Mouse (Mus musculus): Measurements from ENCODE around the gene Notch1.

Notch1 gene

DNA sequence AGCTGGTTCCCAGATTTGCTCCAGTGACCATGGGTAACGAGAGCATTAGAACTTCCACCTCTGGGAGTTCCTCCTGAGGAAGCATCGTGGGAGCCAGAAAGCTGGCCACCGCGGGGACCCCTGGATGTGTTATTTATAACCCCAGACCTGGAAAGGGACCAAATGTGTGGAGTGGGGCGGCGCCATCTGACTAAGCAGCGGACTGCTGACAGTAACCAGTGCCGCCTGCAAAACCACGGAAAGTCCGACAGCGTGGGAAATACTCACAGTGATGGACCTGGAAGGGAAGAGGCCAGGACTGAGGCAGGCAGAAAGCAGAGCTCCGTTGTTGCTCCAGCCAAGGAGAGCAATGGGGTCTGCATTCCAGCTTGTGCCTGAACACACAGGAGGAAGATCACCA, at the start of gene Notch1:
TSS of gene Notch1 (minus strand) at position 389 of the 400 bp plus-strand sequence.
- peak; percentile 55 for DNase-seq (ENCODE audit: low read depth, low spot score)

DNA sequence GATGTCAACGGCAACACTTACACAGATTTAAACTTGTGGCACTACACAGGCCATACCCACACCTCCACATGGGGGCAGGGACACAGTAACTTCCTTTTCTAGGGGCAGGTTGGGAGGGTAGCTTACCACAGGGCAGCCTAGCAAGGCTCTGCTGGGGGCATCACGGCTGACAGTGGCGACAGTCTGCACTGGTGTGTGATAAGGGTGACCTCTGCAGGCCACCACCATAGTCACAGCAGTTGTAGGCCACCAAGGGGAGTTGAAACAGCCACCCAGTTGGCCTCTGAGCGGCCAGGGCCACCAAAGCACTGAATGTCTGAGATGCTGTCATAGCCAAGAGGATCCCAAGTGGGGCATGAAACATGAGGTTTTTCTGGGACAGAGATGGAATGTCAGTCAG, 49.8 kb upstream of the Notch1 start:
- peak; percentile 51 for DNase-seq (ENCODE audit: low read depth, low spot score)

DNA sequence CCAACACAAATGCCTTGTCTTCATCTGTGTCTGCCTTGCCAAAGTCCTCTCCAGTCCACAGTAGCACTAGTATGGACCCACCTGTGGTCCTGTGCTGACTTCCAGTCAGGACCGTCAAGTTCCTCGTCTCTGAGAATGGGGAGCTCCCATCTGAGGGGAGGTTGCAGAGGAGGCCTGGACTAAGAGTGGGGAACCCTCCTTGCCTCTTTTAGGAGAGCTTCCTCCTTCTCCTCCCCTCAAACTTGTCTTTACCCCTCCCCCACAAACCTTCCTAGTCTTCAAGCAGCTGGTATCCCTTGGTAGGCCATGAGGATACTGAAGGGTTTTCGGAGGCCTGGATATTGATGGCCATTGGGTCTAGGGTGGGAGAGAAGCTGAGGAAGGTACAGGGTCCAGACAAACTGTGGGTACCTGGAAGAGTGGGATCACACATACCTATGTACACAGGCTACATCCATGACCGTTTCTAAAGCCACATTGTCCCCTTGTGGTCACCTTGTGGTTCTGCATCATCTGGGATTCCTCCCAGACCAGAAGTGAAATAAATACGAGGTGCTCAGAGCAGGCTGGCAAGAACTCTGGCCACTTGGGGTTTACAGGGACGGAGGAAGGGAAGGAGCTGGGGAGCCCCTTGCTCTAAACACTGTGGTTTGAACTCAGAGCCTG, 45.0 kb upstream of the Notch1 start:
- peak; percentile 86 for DNase-seq (ENCODE audit: low read depth, low spot score)

DNA sequence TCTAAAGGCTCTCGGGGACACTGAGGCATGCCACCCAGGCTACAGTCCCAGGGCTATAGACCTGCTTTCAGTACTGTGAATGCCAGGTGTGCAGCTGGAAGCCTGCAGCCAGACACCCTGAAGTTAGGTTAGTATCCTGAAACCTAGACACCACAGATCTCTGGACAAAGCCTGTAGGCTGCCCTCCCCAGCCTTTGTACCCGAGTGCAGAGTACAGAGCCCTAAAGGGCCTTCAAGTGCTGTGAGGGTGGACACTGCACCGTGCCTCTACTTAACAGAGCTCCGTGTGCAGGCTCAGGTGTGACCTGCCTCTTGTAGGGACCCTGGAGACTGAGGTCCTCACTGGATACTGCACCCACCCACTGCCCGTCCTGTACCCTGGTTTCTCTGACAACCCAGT, 44.0 kb upstream of the Notch1 start:
- DNase-seq (ENCODE audit: low read depth, low spot score) = no peak

DNA sequence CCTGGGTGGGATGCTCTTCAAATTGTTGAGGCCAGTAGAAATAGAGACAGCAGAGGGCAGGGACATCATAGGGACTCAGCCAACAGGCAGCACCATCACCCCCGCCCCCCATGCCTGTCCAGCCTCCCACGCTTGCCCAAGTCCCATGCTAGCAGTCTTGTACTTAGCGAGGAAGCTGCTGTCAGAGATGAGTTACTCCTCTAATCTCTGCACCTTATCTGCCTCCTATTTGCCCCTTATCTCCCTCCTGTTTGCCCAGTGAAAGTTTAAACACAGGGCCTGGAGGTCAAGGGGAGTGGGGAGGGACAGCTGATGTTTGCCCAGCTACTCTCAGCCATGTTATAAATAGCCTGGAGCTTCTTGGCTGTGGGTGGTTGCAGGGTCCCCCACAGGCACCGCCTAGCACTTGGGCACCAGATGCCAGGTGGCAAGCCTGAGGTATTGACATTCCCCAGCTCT, 40.1 kb upstream of the Notch1 start:
- no peak for DNase-seq (ENCODE audit: low read depth, low spot score)

DNA sequence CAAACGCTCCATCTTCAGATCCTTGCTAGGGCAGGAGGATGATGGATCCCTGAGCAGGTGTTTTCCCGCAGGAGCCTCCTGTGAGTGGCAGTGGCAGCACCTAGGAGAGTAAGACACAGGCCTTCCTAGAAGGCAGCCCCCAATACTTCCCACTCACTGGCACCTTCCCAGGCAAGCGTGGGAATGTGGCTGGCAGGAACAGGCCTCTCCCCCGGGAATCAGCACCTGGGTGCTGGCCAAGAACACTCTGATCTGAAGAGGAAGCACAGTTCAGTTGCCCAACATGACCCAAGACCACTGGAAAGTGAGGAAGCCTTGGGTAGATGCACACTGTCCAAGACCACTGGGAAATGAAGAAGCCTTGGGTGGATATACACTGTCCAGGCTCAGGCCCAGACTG, 38.6 kb upstream of the Notch1 start:
- no peak for DNase-seq (ENCODE audit: low read depth, low spot score)

DNA sequence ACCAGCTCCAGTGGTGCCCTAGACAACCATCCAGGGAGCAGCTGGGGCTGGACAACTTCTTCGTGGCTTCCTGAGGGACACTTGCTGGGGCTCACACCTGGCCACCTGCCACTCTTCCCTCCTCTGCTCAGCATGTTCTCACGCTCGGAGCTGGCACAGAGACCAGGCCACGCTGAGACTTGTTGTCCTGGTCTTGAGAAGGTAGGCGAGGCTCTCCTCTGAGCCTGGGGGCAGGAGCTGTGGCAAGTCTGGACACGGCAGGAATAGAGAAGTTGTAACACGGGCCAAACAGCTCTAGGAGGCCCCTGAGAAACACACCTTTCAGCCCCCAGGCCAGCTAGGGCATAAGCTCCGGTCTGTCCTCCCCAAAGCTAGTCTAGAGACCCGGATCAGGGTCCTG, 37.4 kb upstream of the Notch1 start:
- DNase-seq (ENCODE audit: low read depth, low spot score) = no peak

DNA sequence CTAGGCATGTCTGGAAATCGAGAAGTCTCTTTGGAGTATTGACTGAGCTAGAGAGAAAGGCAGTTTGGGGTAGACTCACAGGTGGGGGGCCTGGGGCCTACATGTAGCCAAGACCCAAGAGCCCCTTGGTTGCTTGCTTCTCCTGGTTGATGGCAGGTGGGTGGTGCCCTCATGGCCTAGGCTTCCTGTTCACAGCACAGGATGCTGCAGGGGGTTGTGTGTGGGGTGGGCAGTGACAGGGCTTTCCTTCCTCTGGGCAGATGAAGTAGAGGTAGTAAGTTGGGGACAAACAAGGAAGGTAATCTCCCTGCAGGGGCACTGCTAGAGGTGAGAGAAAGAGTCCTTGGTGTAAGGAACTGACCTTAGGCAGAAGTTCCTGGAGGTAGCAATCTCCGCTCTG, 35.6 kb upstream of the Notch1 start:
- DNase-seq (ENCODE audit: low read depth, low spot score) = no peak

DNA sequence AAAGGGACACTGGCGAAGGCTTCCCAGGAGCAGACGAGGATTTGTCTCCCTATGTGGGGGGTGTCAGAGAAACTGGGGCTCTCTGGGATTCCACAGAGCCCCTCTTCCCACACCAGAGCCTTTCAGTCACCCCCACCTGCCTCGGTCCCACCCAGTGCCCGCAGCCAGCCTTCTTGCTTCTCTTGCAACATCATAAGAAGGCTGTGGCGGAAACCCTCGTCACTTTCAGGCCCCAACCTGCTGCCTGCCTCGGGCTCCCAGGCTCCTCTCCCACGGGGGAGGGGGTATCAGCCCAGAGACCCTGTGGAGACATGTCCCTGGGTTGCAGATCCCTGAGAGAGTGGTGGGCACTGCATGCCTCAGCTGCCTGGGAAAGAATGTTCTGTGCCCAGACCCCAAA, 35.0 kb upstream of the Notch1 start:
- no peak for DNase-seq (ENCODE audit: low read depth, low spot score)

DNA sequence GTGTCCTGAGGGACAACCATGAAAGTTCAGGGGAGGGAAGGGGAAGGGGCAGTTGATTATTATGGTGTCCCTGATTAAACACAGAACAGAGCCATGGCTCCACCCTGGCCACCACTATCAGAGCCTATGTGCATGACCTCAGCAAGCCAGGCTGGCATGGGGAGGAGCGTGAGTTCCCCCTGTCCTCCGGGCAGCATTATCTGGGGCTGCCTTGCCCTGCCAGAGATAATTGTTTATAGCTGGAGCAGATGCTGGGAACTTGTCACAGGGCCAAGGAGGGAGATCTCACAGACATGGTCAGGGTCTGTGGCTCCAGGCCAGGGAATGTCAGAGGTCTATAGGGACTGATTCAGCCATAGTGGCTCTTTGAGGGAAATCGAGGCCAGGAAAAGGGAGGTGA, 34.3 kb upstream of the Notch1 start:
- no peak for DNase-seq (ENCODE audit: low read depth, low spot score)

DNA sequence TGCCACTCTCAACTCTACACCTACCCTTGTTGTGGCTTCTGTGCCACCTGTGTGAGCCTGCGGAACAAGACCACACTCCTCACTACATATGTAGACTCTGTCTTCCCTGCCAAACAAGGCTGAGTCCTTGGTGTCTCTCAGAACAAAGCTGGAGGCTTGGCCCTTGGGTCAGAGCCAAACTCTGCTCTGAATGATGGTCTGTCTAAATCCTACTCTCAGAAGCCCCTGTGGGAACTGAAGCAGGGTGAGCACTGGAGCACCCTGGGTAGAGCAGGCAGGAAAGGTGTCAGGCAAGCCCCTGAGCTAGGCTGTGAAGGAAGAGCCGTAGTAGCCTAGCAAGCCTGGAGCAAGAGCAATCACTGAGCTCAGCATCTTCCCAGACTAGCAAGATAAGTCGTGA, 33.7 kb upstream of the Notch1 start:
- DNase-seq (ENCODE audit: low read depth, low spot score) = no peak

DNA sequence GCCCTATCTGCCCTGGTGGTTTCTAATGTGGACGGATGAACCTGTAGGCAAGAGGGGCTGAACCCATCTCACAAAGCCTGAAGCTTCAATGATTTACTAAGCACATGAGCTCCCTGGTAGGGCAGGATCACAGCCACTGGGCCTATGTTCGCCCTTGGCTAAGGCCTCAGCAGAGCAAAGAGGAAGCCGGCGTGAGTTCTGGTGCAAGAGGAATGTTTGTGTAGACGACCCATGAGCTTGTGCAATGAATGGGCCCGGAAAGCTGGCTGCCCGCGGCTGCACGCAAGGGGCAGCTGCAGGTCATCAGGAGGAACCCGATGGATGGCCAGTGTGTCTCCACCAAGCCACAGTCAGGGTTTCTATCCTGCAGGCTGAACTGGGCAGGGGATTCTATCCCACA, 33.3 kb upstream of the Notch1 start:
- no peak for DNase-seq (ENCODE audit: low read depth, low spot score)

DNA sequence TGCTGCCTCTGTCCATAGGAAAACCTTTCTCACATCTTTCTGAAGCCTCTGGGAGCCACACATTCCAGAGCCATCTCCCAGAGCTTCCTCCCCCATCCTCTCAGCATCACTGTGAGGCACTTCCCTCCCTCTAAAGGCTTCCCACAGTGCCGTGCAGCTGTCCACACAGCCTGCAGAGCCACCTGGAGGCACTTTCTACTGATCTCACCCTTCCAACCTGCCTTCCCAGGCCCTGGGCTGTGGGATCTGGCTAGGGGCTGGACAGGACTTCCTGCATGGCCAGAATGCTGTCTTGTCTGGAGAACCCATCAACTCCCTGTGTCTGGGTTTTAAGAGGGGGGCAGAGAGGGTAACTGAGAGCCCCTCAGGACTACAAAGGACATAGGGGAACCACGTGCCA, 31.0 kb upstream of the Notch1 start:
- DNase-seq (ENCODE audit: low read depth, low spot score) = peak; percentile 47

DNA sequence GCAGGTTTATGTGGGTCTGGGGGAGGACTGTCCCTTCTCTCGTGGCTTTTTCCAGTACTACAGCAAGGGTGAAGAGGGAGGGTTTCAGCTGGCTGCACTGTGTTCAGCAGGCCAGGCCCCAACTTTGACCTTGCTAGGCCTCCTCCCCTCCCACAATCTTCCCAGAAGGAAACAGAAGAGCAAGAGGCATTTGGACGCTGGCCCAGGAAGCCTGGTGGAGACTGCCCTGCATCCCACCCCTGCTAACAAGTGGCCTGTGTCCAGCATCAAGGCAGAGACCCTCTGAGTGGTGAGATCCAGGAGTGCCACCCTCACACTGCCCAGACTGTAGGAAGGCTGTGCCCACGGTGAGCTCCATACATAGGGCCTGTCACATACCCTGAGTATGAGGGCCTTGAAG, 27.8 kb upstream of the Notch1 start:
- DNase-seq (ENCODE audit: low read depth, low spot score) = no peak

DNA sequence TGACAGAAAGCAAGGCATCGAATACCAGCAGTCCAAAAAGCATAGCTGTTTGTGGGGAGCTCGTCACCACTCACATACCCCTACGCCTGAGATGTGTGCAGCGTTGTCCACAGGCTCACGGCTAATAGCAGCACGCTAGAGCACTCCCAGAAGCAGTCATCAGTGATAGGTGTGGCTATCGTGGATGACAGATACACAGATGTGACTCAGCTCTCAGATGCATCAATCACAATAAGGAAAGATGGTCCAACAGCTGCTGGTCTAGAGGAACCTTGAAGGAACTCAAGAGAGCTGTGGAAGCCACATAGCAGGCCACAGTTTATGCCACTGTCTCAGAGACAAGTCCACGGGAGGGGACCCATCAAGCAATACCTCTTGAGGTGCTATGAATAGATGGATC, 27.3 kb upstream of the Notch1 start:
- peak; percentile 68 for DNase-seq (ENCODE audit: low read depth, low spot score)

DNA sequence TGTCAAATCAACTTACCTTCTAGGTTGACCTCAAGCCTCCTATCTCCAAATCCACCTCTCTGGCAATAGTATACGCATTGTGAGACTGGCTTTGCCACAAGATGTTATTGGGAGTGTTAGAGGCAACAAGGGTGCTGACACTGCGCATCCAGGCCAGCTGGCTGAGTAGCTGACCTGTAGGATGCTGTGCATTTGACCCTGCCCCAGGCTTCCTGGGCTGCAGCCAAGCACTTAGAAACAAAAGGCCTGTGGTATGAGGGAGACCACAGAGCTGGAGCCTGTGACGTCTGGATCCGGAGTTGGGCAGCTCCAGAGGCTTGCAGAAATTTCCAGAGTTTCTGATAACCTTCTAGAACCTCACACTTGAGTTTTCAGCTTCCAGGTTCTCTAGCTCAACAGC, 26.7 kb upstream of the Notch1 start:
- DNase-seq (ENCODE audit: low read depth, low spot score) = peak; percentile 78

DNA sequence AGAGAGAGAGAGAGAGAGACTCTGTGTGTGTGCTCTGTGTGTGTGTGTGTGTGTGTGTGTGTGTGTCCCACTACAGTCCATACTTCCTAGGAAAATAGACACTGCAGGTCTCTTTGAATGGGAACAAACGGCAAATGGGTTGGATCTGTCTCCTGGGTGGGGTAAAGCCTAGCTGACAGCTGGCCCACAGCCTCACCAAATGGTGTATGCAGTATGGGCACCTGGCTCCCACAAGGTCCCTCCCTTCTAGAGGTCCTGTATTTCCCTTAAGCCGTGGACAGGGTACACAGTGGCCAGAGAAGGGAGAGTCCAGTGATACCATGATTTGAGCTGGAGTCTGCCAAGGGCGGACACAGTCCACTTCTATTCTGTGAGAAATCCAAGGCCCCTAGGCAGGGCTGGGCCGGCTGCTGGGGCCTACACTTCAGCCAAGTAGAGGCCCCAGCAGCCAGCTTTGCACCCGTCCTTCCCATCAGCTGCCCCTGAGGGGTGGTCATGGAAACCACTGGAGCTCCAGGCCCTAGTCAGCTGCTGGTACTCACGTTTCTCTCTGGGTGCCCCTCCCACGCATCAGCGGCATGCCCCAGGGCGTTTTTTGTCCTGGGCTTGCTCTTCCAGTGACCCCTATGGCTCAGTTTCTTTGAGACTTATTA, 24.9 kb upstream of the Notch1 start:
- no peak for DNase-seq (ENCODE audit: low read depth, low spot score)

DNA sequence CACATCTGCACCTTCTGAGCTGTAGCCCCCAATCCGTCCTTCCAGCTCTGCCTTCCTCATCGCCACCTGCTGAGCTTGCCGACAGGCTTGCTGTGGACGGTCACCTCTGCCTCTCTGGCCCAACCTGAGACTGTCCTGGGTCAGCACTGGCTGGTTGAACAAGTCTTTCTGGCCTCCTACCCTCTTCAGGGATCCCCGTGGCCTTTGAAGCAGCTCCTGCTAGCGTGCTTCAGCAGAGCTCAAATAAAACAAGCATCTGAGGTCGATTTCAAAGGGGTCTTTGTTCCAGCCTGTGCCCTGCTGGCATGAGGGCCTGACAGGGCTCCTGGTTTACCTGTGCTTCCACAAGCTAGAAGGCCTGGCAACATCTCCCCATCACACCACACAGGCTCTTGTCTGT, 24.3 kb upstream of the Notch1 start:
- DNase-seq (ENCODE audit: low read depth, low spot score) = no peak

DNA sequence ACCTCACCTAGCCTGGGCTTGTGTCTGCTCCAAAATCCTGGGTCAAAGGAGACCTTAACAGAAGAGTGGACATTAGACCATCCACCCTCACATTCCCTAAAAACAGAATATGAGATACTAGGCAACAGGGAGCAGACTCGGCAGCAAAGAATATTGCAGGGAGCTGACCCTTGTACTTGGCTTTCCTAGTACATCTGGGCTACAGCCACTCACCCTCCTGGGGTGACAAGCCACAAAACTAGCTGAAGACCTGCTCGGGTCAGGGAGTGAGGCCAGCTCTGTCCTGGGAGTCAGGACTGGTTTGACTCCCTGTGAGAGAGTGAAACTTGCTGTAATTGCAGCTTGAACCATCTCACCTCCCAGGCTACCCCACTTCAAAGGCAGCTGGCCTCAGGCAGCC, 23.1 kb upstream of the Notch1 start:
- DNase-seq (ENCODE audit: low read depth, low spot score) = no peak

DNA sequence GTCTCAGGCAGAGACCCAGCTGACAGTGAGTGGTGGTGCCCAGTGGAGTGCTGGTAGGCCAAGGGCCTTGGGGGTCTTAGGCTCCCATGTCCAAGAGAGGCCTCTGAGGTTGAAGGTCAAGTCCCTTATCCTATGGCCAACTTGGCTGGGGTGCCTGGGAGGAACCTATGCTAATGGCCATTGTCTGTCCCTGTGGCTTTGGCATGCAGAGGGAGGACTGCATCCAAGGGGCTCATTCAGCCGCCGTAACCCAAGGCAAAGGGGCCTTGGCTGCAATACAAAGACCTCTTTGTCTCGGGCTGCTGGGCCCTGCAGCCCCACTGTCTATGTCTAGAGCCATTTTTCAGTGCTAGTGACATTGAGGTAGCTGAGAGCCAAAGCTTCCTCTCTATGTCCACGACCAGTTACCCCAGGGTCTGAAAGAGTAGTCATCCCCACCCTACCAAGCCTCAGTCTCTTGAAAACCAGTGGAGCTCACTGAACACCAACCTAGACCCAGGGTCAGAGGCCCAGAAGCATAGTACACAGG, 19.1 kb upstream of the Notch1 start:
- DNase-seq (ENCODE audit: low read depth, low spot score) = no peak

DNA sequence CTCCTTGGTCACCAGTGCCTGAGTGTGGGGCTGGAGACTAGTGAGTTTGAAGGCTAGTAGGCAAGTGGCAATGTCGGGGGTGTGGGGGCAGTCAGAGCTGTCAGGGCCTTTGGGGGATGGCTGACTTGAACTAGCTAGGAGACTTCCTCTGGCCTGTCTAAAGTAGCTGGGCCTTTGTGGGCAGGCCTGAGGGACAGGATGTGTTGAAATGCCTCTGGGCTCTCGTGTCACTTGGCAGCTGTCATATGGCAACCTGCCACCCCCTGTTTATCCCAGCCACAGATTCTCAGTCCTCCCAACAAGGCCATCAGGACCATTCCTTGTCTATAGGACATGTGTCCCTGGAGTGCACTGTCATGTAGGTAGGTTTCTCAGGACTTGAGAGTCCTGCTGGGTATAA, 18.2 kb upstream of the Notch1 start:
- peak; percentile 76 for DNase-seq (ENCODE audit: low read depth, low spot score)

DNA sequence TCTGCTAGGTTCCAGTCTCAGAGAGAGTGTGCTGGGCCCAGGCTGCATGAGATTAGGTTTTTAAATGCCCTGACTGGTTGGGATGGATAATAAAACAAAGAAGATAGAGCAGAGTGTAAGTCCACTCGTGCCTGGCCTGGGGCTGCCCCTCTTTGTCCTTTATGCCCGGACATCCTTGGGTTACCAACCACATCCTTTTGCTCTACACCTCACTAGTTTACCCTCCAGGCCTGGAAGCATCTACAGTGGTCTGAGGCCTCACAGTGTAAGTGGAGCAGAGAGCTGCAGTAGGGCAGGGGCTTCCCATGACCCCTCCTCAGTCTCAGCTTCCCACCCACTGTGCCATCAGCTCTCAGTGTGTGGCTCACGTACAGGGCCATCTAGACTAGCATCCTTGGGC, 17.7 kb upstream of the Notch1 start:
- no peak for DNase-seq (ENCODE audit: low read depth, low spot score)

DNA sequence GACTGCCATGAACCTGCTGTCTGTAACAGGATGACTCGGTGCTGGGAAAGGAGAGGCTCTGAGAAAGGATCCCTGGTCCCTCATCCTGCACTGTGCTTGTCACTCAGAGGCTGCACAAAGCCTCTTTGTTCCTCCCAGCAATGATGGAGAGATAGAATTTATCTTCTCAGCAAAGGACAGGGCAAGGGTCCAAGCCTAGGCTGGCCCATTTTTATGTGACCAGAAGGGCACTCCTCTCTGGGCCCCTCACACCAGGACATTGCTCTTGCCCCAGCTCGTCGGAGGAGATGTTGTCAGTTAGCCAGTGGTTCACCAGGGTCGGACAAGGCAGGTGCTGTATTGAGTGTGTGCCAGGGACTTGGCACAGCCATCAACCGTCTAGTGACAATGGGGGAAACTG, 16.8 kb upstream of the Notch1 start:
- DNase-seq (ENCODE audit: low read depth, low spot score) = peak; percentile 57

Data from 3T3-L1 (cell line).